Mouse (Mus musculus) olfactory bulb, adult 2 months (tissue): ENCODE data around the gene Afap1l2.

Source experiments
- CTCF ChIP-seq: fragments of 200-500 bp; IDR thresholded peaks from 2 replicates; pipeline ENCODE4 v1.5.1; 2012; ENCODE audit warnings: low read depth, mild to moderate bottlenecking, low read length, moderate library complexity; ENCODE audit not compliant: insufficient read depth
- POLR2A ChIP-seq: fragments of 200-500 bp; IDR thresholded peaks from 2 replicates; pipeline ENCODE4 v1.6.1; 2012; ENCODE audit warnings: mild to moderate bottlenecking, low read depth, low read length, moderate library complexity; ENCODE audit not compliant: insufficient read depth

GRCm38 (mm10) chr19:56930029-56930428, 78.0 kb downstream of the Afap1l2 start:
- TF ChIP-seq CTCF (no peak), POLR2A (no peak)
